Mouse (Mus musculus) heart, postnatal 0 days (tissue): Measurements from ENCODE around the gene Zfp639. TPM values are rescaled to one million over a fixed set of nuclear protein-coding genes. Genes with fewer than 3 reads are reported as not detected.
A peak's percentile ranks its signal among the peaks of the same experiment; 100 is the strongest.

Experiments
- ATAC-seq: fragments of 200-750 bp; cut with Nextera tagmentation; 2 replicates; pipeline ENCODE4 v1.8.0; 2017; ENCODE audit warnings: low read depth, moderate number of reproducible peaks, moderate library complexity; ENCODE audit not compliant: insufficient read depth
- DNase-seq: peaks from one replicate; pipeline ENCODE4 v3.0.0-alpha.2; 2016; ENCODE audit warnings: low spot score
- H3K27ac ChIP-seq: fragments of 300-500 bp; sonication (generic); 2 replicates; pipeline ENCODE4 v1.5.1; 2014; ENCODE audit warnings: low read depth, mild to moderate bottlenecking
- H3K27me3 ChIP-seq: fragments of 300-500 bp; sonication (generic); 2 replicates; pipeline ENCODE4 v1.6.1; 2014; ENCODE audit warnings: low read length, mixed read lengths; ENCODE audit not compliant: control insufficient read depth, insufficient read depth
- H3K36me3 ChIP-seq: fragments of 300-500 bp; sonication (generic); replicated peaks from 2 replicates; pipeline ENCODE4 v1.6.1; 2014; ENCODE audit warnings: low read length, mixed read lengths; ENCODE audit not compliant: control insufficient read depth, insufficient read depth
- H3K4me1 ChIP-seq: fragments of 300-500 bp; sonication (generic); 2 replicates; pipeline ENCODE4 v1.6.1; 2014; ENCODE audit warnings: antibody characterized with exemption; ENCODE audit not compliant: control insufficient read depth, insufficient read depth
- H3K4me2 ChIP-seq: fragments of 300-500 bp; sonication (generic); 2 replicates; pipeline ENCODE4 v1.6.1; 2014; ENCODE audit warnings: low read depth, mild to moderate bottlenecking, low read length, moderate library complexity
- H3K4me3 ChIP-seq: fragments of 300-500 bp; sonication (generic); 2 replicates; pipeline ENCODE4 v1.5.1; 2014; ENCODE audit warnings: low read depth, low read length
- H3K9ac ChIP-seq: fragments of 300-500 bp; sonication (generic); replicated peaks from 2 replicates; pipeline ENCODE4 v1.6.1; 2014; ENCODE audit warnings: low read depth, low read length, mixed read lengths
- H3K9me3 ChIP-seq: fragments of 300-500 bp; sonication (generic); replicated peaks from 2 replicates; pipeline ENCODE4 v1.6.1; 2016; ENCODE audit warnings: low read length; ENCODE audit not compliant: control insufficient read depth
- CTCF ChIP-seq: IDR thresholded peaks from 2 replicates; pipeline ENCODE4 v1.5.1; 2016; ENCODE audit warnings: antibody characterized with exemption, control low read depth, low read depth
- EP300 ChIP-seq: IDR thresholded peaks from 2 replicates; pipeline ENCODE4 v1.6.1; 2016; ENCODE audit warnings: antibody characterized with exemption, low read depth
- WGBS: fragments of 180-500 bp; shearing (Covaris S2); extraction: QIAGEN DNeasy Blood & Tissue Kit; methylation state at CpG from one replicate; pipeline ENCODE4 v1.1.7; 2014; 5-methylcytosine and 5-hydroxymethylcytosine counted together
- polyA plus RNA-seq: library from polyadenylated mRNA; unstranded; fragments of >200 nt; fragmentation: Nextera tagmentation; extraction: Ambion mirVana; gene quantifications from 2 replicates; pipeline ENCODE4 v1.2.1, GENCODE M21; 2015
- total RNA-seq: library from RNA; depleted of rRNA; stranded (reverse); fragments of >200 nt; gene quantifications from 2 replicates; pipeline ENCODE4 v1.2.3, GENCODE M21; 2014; ENCODE audit warnings: low replicate concordance; rRNA removed

Gene Zfp639
- 59.5 and 60.6 TPM in 2 replicates for total RNA-seq
- 24.5 and 26.6 TPM in 2 replicates for polyA plus RNA-seq

DNA sequence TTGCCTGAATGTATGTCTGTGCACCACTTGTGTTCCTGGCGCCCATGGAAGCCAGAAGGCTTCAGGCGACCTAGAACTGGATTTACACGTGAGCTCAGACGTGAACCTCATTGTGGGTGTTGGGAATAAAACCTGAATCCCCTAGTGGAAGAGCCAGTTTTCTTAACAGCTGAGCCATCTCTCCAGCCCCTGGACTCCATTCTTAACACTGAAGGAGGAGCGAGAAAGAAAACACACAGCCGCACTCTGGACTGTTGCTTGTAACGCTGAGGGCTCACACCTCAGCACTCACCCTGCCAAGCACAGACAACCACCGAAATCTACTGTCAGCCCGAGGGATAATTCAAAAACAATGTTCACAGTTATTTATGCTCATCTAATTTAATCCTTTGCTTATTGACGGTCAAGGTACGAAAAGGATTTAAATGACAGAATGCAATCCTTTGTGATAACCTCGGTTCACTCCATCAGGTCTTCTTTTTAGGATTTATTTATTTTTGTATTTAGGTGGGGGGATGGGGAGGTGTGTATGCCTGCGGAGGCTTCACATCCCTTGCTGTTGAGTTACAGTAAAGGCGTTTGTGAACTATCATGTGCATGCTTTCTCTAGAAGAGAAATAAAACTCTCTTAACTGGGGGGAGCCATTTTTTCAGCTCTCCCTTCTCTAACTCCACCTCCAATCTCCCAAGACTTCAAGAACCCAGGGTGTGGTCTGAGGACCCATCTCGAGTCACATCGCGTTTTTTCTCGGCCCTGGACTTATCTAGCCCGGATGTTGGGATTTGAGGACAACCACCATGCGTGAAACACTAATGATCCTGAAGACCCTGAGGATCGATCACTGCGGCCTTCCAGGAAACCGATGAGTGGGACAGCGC is at the start of gene Zfp639:
Gene Zfp639, plus strand, starts transcription at position 764 of the 879 bp plus-strand sequence.
- Histone ChIP-seq H3K9ac (peak within 1 kb of the TSS; percentile 96), H3K4me2 (peak within 1 kb of the TSS; percentile 78), H3K9me3 (no peaks in the 10 kb centered on the region), H3K4me3 (peak within 1 kb of the TSS; percentile 96), H3K4me1 (peaks cover 14% of the 10 kb centered on the region), H3K36me3 (peaks cover 6% of the 10 kb centered on the region), H3K27ac (peak within 1 kb of the TSS; percentile 97), H3K27me3 (no peaks in the 10 kb centered on the region)
- DNase-seq = no peak
- 10% methylated on average over 24 of the region's 24 CpGs for WGBS
- ATAC-seq = no peak
- TF ChIP-seq CTCF = no peak
- TF ChIP-seq EP300 = no peak

DNA sequence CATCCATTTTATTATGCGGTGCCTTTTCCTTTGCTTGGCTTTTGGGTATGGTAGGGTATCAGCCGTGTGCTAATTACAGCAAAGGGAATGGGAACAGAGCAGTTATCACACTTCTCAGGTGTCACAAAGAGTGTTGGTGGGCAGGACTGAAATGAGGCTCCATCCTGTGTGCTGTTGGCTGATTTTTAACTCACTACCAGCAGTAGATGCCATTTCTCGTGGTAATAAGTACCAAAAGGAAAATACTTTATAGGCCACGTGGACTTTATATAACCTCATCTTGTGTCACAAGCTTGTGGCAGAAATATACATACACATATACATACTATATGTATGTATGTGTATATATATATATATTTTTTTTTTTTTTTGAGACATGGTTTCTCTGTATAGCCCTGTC is 42.7 kb upstream of the Zfp639 start:
- Histone ChIP-seq H3K27me3 (no peaks in the 10 kb centered on the region), H3K9ac (no peak overlapping the region), H3K4me1 (0 out of 2 replicates have a peak, but pooled peaks cover under 1% of the 10 kb centered on the region), H3K36me3 (peaks cover 25% of the 10 kb centered on the region), H3K4me2 (no peak overlapping the region), H3K4me3 (no peak overlapping the region), H3K27ac (no peak overlapping the region), H3K9me3 (no peaks in the 10 kb centered on the region)
- DNase-seq (no peak), ATAC-seq (no peak)
- WGBS = 92% methylated on average over 4 of the region's 4 CpGs
- no peak for TF ChIP-seq CTCF
- no peak for TF ChIP-seq EP300

DNA sequence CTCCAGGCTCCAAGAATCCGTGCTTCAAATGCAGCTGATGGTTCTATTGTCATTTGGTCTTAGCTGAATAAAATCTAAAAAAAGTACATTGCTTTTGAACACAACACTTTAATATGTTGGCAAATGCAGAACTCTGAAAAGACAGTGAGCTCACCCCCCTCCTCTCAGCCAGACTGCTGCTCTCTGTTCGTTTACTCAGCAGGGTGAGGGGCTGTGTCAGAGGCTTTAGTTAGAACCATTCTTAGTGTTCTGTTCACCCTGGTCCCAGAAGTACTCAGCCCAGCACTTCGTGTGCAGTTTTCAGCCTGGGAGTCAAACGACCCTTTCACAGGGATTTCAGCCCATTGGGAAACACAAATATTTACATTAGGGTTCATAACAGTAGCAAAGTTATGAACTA is 41.6 kb upstream of the Zfp639 start:
- Histone ChIP-seq H3K27ac (no peak overlapping the region), H3K9me3 (no peaks in the 10 kb centered on the region), H3K27me3 (no peaks in the 10 kb centered on the region), H3K36me3 (peaks cover 14% of the 10 kb centered on the region), H3K4me1 (peaks cover 9% of the 10 kb centered on the region; the same call in 1 of the 2 replicates), H3K4me3 (no peak overlapping the region), H3K4me2 (no peak overlapping the region), H3K9ac (no peak overlapping the region)
- DNase-seq = no peak
- no peak for ATAC-seq
- TF ChIP-seq EP300 (no peak), CTCF (no peak)
- 80% methylated on average over 4 of the region's 4 CpGs for WGBS

DNA sequence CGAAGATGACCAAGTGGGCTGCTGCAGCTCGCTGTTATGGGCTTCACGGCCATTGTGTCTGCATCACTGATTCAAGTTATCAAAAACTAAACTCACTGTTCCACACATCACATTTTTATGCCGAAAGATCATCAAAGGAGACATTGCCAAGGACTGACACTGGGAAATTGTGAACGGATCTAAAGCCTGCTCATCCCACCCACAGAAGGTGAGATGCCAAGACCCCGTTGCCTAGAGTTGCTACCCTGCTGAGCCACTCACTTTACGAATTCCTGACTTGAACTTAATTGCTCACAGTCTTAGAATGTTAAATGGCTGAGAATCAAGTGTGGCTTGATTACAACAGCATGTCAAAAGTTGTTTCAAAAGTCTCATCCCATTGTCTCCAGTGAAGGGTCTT is 39.6 kb upstream of the Zfp639 start:
- WGBS = 85% methylated on average over 7 of the region's 7 CpGs
- H3K36me3 ChIP-seq = 0 out of 2 replicates have a peak, but pooled peaks cover 3% of the 10 kb centered on the region
- peaks cover 9% of the 10 kb centered on the region; the same call in 1 of the 2 replicates for H3K4me1 ChIP-seq
- no peak overlapping the region for H3K4me3 ChIP-seq
- TF ChIP-seq CTCF (no peak), EP300 (no peak)
- H3K27me3 ChIP-seq = no peaks in the 10 kb centered on the region
- H3K4me2 ChIP-seq = no peak overlapping the region
- no peak overlapping the region for H3K9ac ChIP-seq
- no peak overlapping the region for H3K27ac ChIP-seq
- no peaks in the 10 kb centered on the region for H3K9me3 ChIP-seq
- ATAC-seq = no peak
- no peak for DNase-seq

DNA sequence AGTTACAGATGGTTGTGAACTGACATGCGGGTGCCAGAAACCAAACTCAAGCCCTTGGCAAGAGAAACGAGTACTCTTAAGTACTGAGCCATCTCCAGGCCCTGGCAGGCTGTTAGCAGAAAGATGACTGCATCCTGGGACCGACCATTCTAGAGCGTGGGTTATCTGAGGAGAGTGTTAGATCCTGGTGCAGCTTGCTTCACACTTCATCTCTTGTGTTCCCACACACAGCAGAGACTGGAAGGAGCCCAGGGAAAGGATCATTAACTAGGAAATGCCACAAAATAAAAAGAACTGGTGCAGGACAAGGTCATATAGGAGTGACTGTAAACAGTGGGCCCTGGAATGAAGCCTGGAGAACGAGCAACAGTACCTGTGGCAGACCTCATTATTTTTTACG is 39.0 kb upstream of the Zfp639 start:
- 0 out of 2 replicates have a peak, but pooled peaks cover 3% of the 10 kb centered on the region for H3K36me3 ChIP-seq
- no peak for ATAC-seq
- 34% methylated on average over 6 of the region's 6 CpGs for WGBS
- H3K9me3 ChIP-seq = no peaks in the 10 kb centered on the region
- peaks cover 9% of the 10 kb centered on the region; the same call in 1 of the 2 replicates for H3K4me1 ChIP-seq
- H3K27me3 ChIP-seq = no peaks in the 10 kb centered on the region
- no peak overlapping the region for H3K4me3 ChIP-seq
- H3K4me2 ChIP-seq = no peak overlapping the region
- TF ChIP-seq EP300 (no peak), CTCF (no peak)
- DNase-seq = no peak
- no peak overlapping the region for H3K27ac ChIP-seq
- no peak overlapping the region for H3K9ac ChIP-seq
